Mouse (Mus musculus) monocyte, adult 5-6 weeks (primary cell): ENCODE data around the gene Olfr433. TPM values are rescaled to one million over a fixed set of nuclear protein-coding genes. Genes with fewer than 3 reads are reported as not detected.

ENCODE experiments used
- ATAC-seq: fragments of 153-309, 156-312 bp; replicated peaks from 2 replicates; pipeline ENCODE4 v1.8.0; 2017; ENCODE audit warnings: mild to moderate bottlenecking; ENCODE audit not compliant: low TSS enrichment, insufficient number of reproducible peaks, severe bottlenecking, poor library complexity, low FRiP score
- total RNA-seq: library from RNA; stranded (forward); fragments of 200-1000, 200-491, 200-594 nt; gene quantifications from 3 replicates; pipeline ENCODE4 v1.2.3, GENCODE M21; 2017

Gene Olfr433
- total RNA-seq, 1 experiment from 2014 or later, result not detected

- ATAC-seq, result no peak
Measured at GRCm38 (mm10) chr1:174084031-174084430, 43.5 kb downstream of the Olfr433 start, which contains the start of gene Olfr429. Gene Olfr429, plus strand, starts transcription at chr1:174084331.

Other genes starting within 250 kb of the Olfr433 start
- 14.3 to 32.8 TPM (median 24.4 TPM) in 3 replicates for gene Ifi211, start 127.7 kb upstream of the Olfr433 start, total RNA-seq
- 230 to 569 TPM (median 257 TPM) in 3 replicates for gene Mndal, start 98.2 kb upstream of the Olfr433 start, total RNA-seq
- 55.5 to 174 TPM (median 84.6 TPM) in 3 replicates for gene Ifi203, start 98.0 kb upstream of the Olfr433 start, total RNA-seq
- not detected in 3 replicates for gene Ifi202b, start 58.0 kb upstream of the Olfr433 start, total RNA-seq
- gene Ifi205, start 8.9 kb upstream of the Olfr433 start, total RNA-seq, result 1.2 to 8.4 TPM (median 4.2 TPM) in 3 replicates
- 0.10 to 0.21 TPM (median 0.19 TPM) in 3 replicates for gene Olfr432, start 8.5 kb downstream of the Olfr433 start, total RNA-seq
- not detected in 3 replicates for gene Olfr430, start 25.9 kb downstream of the Olfr433 start, total RNA-seq
- gene Olfr429, start 43.6 kb downstream of the Olfr433 start, total RNA-seq, result not detected in 3 replicates
- gene Olfr427, start 56.2 kb downstream of the Olfr433 start, total RNA-seq, result not detected in 3 replicates
- gene Olfr231, start 80.5 kb downstream of the Olfr433 start, total RNA-seq, result not detected in 3 replicates
- gene Olfr424, start 90.8 kb downstream of the Olfr433 start, total RNA-seq, result not detected in 3 replicates
- not detected in 3 replicates for gene Olfr420, start 114.9 kb downstream of the Olfr433 start, total RNA-seq
- gene Spta1, start 132.1 kb downstream of the Olfr433 start, total RNA-seq, result 0.78 to 6.8 TPM (median 4.1 TPM) in 3 replicates
- gene Olfr419, start 211.4 kb downstream of the Olfr433 start, total RNA-seq, result not detected in 3 replicates